ENCODE assay signal across 8 mouse cellular contexts in genomic region chr19:43630466-43631251, GRCm38 (mm10). TPM values are rescaled to one million over a fixed set of nuclear protein-coding genes. Genes with fewer than 3 reads are reported as not detected.
DNase-seq lines count a peak whose midpoint lies in the region; ATAC-seq and TF ChIP-seq lines count a peak whose summit lies in the region.

No protein-coding gene starts in this region.

- peak; percentile 93 for TF ChIP-seq CTCF in liver, embryonic 14.5 days (IDR thresholded peaks at IDR 0.05; ENCODE audit: low read depth)

- H3K4me3 ChIP-seq in liver, embryonic 14.5 days (ENCODE audit: insufficient read depth in 1 of 2, low read depth in 2 of 2, low read length in 2 of 2), result no peak overlapping the region

- H3K9ac ChIP-seq in liver, embryonic 14.5 days (replicated peaks), result no peak overlapping the region

- intact Hi-C loops in gastrocnemius, postnatal 36 days (cut with DNase I), result loop anchor here (1.0 kb wide), 1 partner anchor 25 kb away; no protein-coding TSS in a partner anchor

- 19% methylated on average over 12 of the region's 12 CpGs for WGBS in liver, embryonic 14.5 days (ENCODE audit: insufficient replicate concordance)

- H3K27me3 ChIP-seq in liver, embryonic 14.5 days (ENCODE audit: control insufficient read depth, insufficient read depth, low read length), result no peaks in the 10 kb centered on the region

- no peaks in the 10 kb centered on the region for H3K4me1 ChIP-seq in liver, embryonic 14.5 days (replicated peaks; ENCODE audit: control insufficient read depth in 2 of 2, insufficient read depth in 2 of 2, low read length in 1 of 2)

- no peaks in the 10 kb centered on the region for H3K9me3 ChIP-seq in liver, embryonic 14.5 days (ENCODE audit: control insufficient read depth, low read length)

- TF ChIP-seq EP300 in liver, embryonic 14.5 days (IDR thresholded peaks at IDR 0.05; ENCODE audit: low read depth), result no peak

- no peaks in the 10 kb centered on the region for H3K36me3 ChIP-seq in liver, embryonic 14.5 days (replicated peaks; ENCODE audit: control insufficient read depth, insufficient read depth, low read depth)

- peak; percentile 92 for ATAC-seq in activated CD4-positive, CD25-positive, alpha-beta regulatory T cell, adult 4 months
- peak; percentile 99 for ATAC-seq in common myeloid progenitor, adult 5-6 weeks (replicated peaks; ENCODE audit: low read depth, poor library complexity, severe bottlenecking)
- no peak for ATAC-seq in liver, embryonic 14.5 days (ENCODE audit: insufficient read depth)

- no peak overlapping the region for H3K27ac ChIP-seq in liver, embryonic 14.5 days

- H3K4me2 ChIP-seq in liver, embryonic 14.5 days (ENCODE audit: low read depth), result no peak overlapping the region

- DNase-seq in CD8-positive naive resting alpha-beta T cell, adult 2 months (ENCODE audit: low read depth in 2 of 2, low spot score in 2 of 2), result peak; percentile 64 to 74
- peak; percentile 78 for DNase-seq in gastrocnemius, postnatal 36 days
- DNase-seq in kidney, postnatal 25 days, result peak; percentile 82 to 90
- peak; percentile 62 to 73 (median 65) for DNase-seq in liver, embryonic 14.5 days (ENCODE audit: low read depth in 3 of 3, low spot score in 3 of 3)
- DNase-seq in ovary, postnatal 36 days (ENCODE audit: low spot score), result peak; percentile 80
- peak; percentile 87 for DNase-seq in thymus, postnatal 4 days

RNA-seq across cellular contexts. Expression of gene Nkx2-3, which starts 18.5 kb away (rescaled TPM):
- not detected for polyA plus RNA-seq in activated CD4-positive, CD25-positive, alpha-beta regulatory T cell, adult 4 months (2017; shearing (Covaris generic))
- 0.64 and 2.5 TPM in 2 replicates for total RNA-seq in common myeloid progenitor, adult 5-6 weeks (2017)
- not detected for total RNA-seq in gastrocnemius, postnatal 36 days (2021)
- 0.07 and 0.11 TPM in 2 replicates for polyA plus RNA-seq in liver, embryonic 14.5 days (2012; rRNA removed)
- polyA plus RNA-seq in liver, embryonic 14.5 days (2014; fragmentation: Nextera tagmentation; extraction: Ambion mirVana), result 0.06 and 0.13 TPM in 2 replicates

RNA-seq across cellular contexts. Expression of gene Slc25a28, which starts 44.0 kb away (rescaled TPM):
- 10 to 100 TPM in 1 of 2 experiments, 1 to 10 TPM in 1; 8.3 to 10.8 TPM for polyA plus RNA-seq in activated CD4-positive, CD25-positive, alpha-beta regulatory T cell, adult 4 months (2017; shearing (Covaris generic))
- total RNA-seq in common myeloid progenitor, adult 5-6 weeks (2017), result 32.9 and 38.3 TPM in 2 replicates
- 10 to 100 TPM; 20.6 to 25.2 TPM for total RNA-seq in gastrocnemius, postnatal 36 days (2021)
- polyA plus RNA-seq in liver, embryonic 14.5 days (2012; rRNA removed), result 16.5 and 19.0 TPM in 2 replicates
- polyA plus RNA-seq in liver, embryonic 14.5 days (2014; fragmentation: Nextera tagmentation; extraction: Ambion mirVana), result 4.4 and 5.1 TPM in 2 replicates

RNA-seq across cellular contexts. Expression of gene Entpd7, which starts 58.8 kb away (rescaled TPM):
- polyA plus RNA-seq in activated CD4-positive, CD25-positive, alpha-beta regulatory T cell, adult 4 months (2017; shearing (Covaris generic)), result 1 to 10 TPM; 8.0 TPM
- 4.8 and 5.2 TPM in 2 replicates for total RNA-seq in common myeloid progenitor, adult 5-6 weeks (2017)
- total RNA-seq in gastrocnemius, postnatal 36 days (2021), result 1 to 10 TPM; 1.1 to 1.7 TPM
- 1.2 and 1.5 TPM in 2 replicates for polyA plus RNA-seq in liver, embryonic 14.5 days (2012; rRNA removed)
- 2.6 and 3.3 TPM in 2 replicates for polyA plus RNA-seq in liver, embryonic 14.5 days (2014; fragmentation: Nextera tagmentation; extraction: Ambion mirVana)
